Mouse (Mus musculus): Measurements from ENCODE around the gene Gm11020.
A peak's percentile ranks its signal among the peaks of the same experiment; 100 is the strongest.

- peak; percentile 17; the same call in 1 of the 2 replicates for TF ChIP-seq CTCF (IDR thresholded peaks at IDR 0.05)
- no peak for TF ChIP-seq POLR2A (IDR thresholded peaks at IDR 0.05; ENCODE audit: insufficient read depth, low read depth, low read length)
These were observed 11.6 kb downstream of the Gm11020 start for GRCm38 (mm10) chr8:104332665-104333631.
